Comparison of ENCODE assay signal across 8 mouse cellular contexts in the genomic region with DNA sequence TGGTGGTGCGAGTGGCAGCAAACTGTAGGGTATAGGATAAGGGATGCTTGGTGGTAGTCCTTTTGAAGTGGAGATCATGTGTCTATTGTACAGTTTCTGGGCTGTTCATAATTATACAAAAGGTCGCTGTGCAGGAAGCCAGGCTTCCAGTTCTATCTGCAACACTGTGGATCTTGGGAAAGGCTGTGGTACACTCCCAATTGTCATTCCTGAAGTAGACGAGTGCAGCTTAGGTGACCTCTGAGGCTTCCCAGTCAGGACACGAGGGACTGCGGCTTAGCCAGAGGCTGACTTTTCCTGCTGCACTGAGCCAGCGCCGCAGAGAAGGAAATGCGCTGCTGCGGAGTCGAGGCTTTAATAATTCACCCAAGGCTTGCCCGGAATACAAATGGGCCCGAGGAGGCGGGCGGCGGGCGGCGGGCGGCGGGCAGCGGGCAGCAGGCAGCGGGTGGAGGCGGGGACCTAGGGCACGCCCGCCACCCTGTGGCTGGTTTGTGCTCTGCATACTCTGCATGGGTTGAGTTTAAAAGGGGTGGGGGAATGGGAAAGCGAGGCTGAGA. TPM values are rescaled to one million over a fixed set of nuclear protein-coding genes. Genes with fewer than 3 reads are reported as not detected.
DNase-seq lines count a peak whose midpoint lies in the region; ATAC-seq and TF ChIP-seq lines count a peak whose summit lies in the region.

No protein-coding gene starts in this region.

- H3K9ac ChIP-seq in liver, adult 2 months (ENCODE audit: low read depth, low read length), result peak overlapping the region; percentile 45; the same call in 1 of the 2 replicates
- no peak overlapping the region; the same call in 1 of the 2 replicates for H3K9ac ChIP-seq in midbrain, postnatal 0 days (replicated peaks; ENCODE audit: low read length, poor library complexity, severe bottlenecking)
- no peak overlapping the region; the same call in 1 of the 2 replicates for H3K9ac ChIP-seq in stomach, embryonic 16.5 days (ENCODE audit: low read length)

- WGBS in liver, adult 2 months, result 3% methylated on average over 25 of the region's 25 CpGs
- WGBS in midbrain, postnatal 0 days, result 16% methylated on average over 17 of the region's 25 CpGs
- WGBS in stomach, embryonic 16.5 days, result 11% methylated on average over 25 of the region's 25 CpGs

- TF ChIP-seq CTCF in liver, adult 2 months (IDR thresholded peaks at IDR 0.05; ENCODE audit: low read depth, low read length), result peak; percentile 74
- TF ChIP-seq CTCF in midbrain, postnatal 0 days (IDR thresholded peaks at IDR 0.05), result peak; percentile 64

- H3K4me2 ChIP-seq in midbrain, postnatal 0 days (ENCODE audit: low read depth, low read length, poor library complexity, severe bottlenecking), result peak overlapping the region; percentile 44
- H3K4me2 ChIP-seq in stomach, embryonic 16.5 days (ENCODE audit: low read depth, low read length), result peak overlapping the region; percentile 57

- no peaks in the 10 kb centered on the region for H3K4me1 ChIP-seq in liver, adult 2 months (ENCODE audit: control insufficient read depth, insufficient read depth, low read length)
- H3K4me1 ChIP-seq in midbrain, postnatal 0 days (ENCODE audit: insufficient read depth, low read length), result no peaks in the 10 kb centered on the region
- no peaks in the 10 kb centered on the region for H3K4me1 ChIP-seq in stomach, embryonic 16.5 days (ENCODE audit: control insufficient read depth, insufficient read depth, low read length)

- H3K4me3 ChIP-seq in liver, adult 2 months (ENCODE audit: insufficient read depth, low read depth, low read length), result peak overlapping the region; percentile 36
- peak overlapping the region; percentile 20 for H3K4me3 ChIP-seq in midbrain, postnatal 0 days (ENCODE audit: low read depth, low read length)
- peak overlapping the region; percentile 35 for H3K4me3 ChIP-seq in stomach, embryonic 16.5 days (replicated peaks; ENCODE audit: low read length)

- H3K36me3 ChIP-seq in liver, adult 2 months (ENCODE audit: control insufficient read depth, insufficient read depth, low read length), result no peaks in the 10 kb centered on the region
- H3K36me3 ChIP-seq in midbrain, postnatal 0 days (ENCODE audit: insufficient read depth, low read length), result no peaks in the 10 kb centered on the region
- H3K36me3 ChIP-seq in stomach, embryonic 16.5 days (ENCODE audit: control insufficient read depth, insufficient read depth, low read length), result no peaks in the 10 kb centered on the region

- H3K27ac ChIP-seq in liver, adult 2 months (replicated peaks; ENCODE audit: insufficient read depth, low read depth, low read length), result no peak overlapping the region
- no peak overlapping the region for H3K27ac ChIP-seq in midbrain, postnatal 0 days (ENCODE audit: low read depth, low read length)
- H3K27ac ChIP-seq in stomach, embryonic 16.5 days (ENCODE audit: low read length), result no peak overlapping the region

- no peaks in the 10 kb centered on the region for H3K27me3 ChIP-seq in liver, adult 2 months (ENCODE audit: control insufficient read depth, insufficient read depth, low read length)
- no peaks in the 10 kb centered on the region for H3K27me3 ChIP-seq in midbrain, postnatal 0 days (ENCODE audit: insufficient read depth, low read length)
- H3K27me3 ChIP-seq in stomach, embryonic 16.5 days (ENCODE audit: control insufficient read depth, insufficient read depth, low read length), result no peaks in the 10 kb centered on the region

- no peaks in the 10 kb centered on the region for H3K9me3 ChIP-seq in midbrain, postnatal 0 days (ENCODE audit: low read length)
- no peaks in the 10 kb centered on the region for H3K9me3 ChIP-seq in stomach, embryonic 16.5 days (replicated peaks; ENCODE audit: control insufficient read depth, low read length)

- DNase-seq in CD4-positive helper T cell, adult 2 months (ENCODE audit: low read depth, low spot score), result peak; percentile 49
- DNase-seq in adrenal gland, postnatal 10 days, result peak; percentile 80
- peak; percentile 32 for DNase-seq in embryo, embryonic 11.5 days (ENCODE audit: low read depth, low spot score)
- peak; percentile 4 for DNase-seq in heart, adult 8-10 months (ENCODE audit: low spot score)
- DNase-seq in kidney, adult 8-10 months, result peak; percentile 39 to 67
- peak; percentile 8 for DNase-seq in liver, adult 2 months (ENCODE audit: extremely low read depth, low read depth, low spot score)
- DNase-seq in midbrain, postnatal 0 days (ENCODE audit: low spot score), result peak; percentile 49

- peak; percentile 89 for ATAC-seq in midbrain, postnatal 0 days (ENCODE audit: low FRiP score)
- 0 out of 2 replicates have a peak, but pooled peaks have one; percentile 56 for ATAC-seq in stomach, embryonic 16.5 days (ENCODE audit: insufficient read depth, low FRiP score)

- no peak for TF ChIP-seq POLR2A in liver, adult 2 months (IDR thresholded peaks at IDR 0.05; ENCODE audit: extremely low read depth, insufficient read depth, low read length)

- no peaks in the 10 kb centered on the region for H3K79me2 ChIP-seq in liver, adult 2 months (ENCODE audit: control insufficient read depth, insufficient read depth, low read length)

RNA-seq across cellular contexts. Expression of a gene that starts 45.4 kb away (rescaled TPM):
- 100 to 1,000 TPM; 121 to 151 TPM for total RNA-seq in adrenal gland, postnatal 10 days (2021)
- total RNA-seq in heart, adult 8-10 months (2022), result 10 to 100 TPM; 56.9 to 90.2 (median 62.2) TPM
- total RNA-seq in liver, adult 2 months (2014; rRNA removed), result 7.2 and 9.4 TPM in 2 replicates
- polyA plus RNA-seq in liver, adult 2 months (2012; rRNA removed), result 2.4 and 3.2 TPM in 2 replicates
- total RNA-seq in midbrain, postnatal 0 days (2014; rRNA removed), result 100 and 129 TPM in 2 replicates
- polyA plus RNA-seq in midbrain, postnatal 0 days (2015; fragmentation: Nextera tagmentation; extraction: Ambion mirVana), result 429 and 478 TPM in 2 replicates
- 152 and 163 TPM in 2 replicates for polyA plus RNA-seq in stomach, embryonic 16.5 days (2015; fragmentation: Nextera tagmentation; extraction: Ambion mirVana)

Comparison
In these comparisons a context has a peak if more than half of its experiments do, and no peak if none do; other contexts are left out.
1. DNase-seq: peak in every context shown above with its lines; median percentile 80 in adrenal gland, postnatal 10 days; 53 in kidney, adult 8-10 months; 49 in CD4-positive helper T cell, adult 2 months; 49 in midbrain, postnatal 0 days; 32 in embryo, embryonic 11.5 days; 8 in liver, adult 2 months; 4 in heart, adult 8-10 months.